Comparison of ENCODE assay signal across 9 mouse cellular contexts in genomic region chr3:117869324-117869715, GRCm38 (mm10). TPM values are rescaled to one million over a fixed set of nuclear protein-coding genes. Genes with fewer than 3 reads are reported as not detected.
DNase-seq lines count a peak whose midpoint lies in the region; ATAC-seq lines count a peak whose summit lies in the region.
"Had no signal": no experiment of that assay in that cellular context is flagged by ENCODE, and none has a peak within 500 bp of the region (broad histone marks: within the 10 kb centered on the region; RNA-seq: fewer than 3 reads in every experiment).

No protein-coding gene starts in this region.

- no peaks in the 10 kb centered on the region for H3K9me3 ChIP-seq in hindbrain, embryonic 13.5 days

- H3K9ac ChIP-seq in hindbrain, embryonic 13.5 days: peak overlapping the region; percentile 76

- peak overlapping the region; percentile 71 for H3K4me2 ChIP-seq in hindbrain, embryonic 13.5 days

- 0 out of 2 replicates have a peak overlapping the region, but pooled peaks have one; percentile 58 for H3K27ac ChIP-seq in hindbrain, embryonic 13.5 days

- peak overlapping the region; percentile 59 for H3K4me3 ChIP-seq in hindbrain, embryonic 13.5 days

- H3K4me1 ChIP-seq in hindbrain, embryonic 13.5 days (replicated peaks): no peaks in the 10 kb centered on the region

- H3K27me3 ChIP-seq in hindbrain, embryonic 13.5 days: no peaks in the 10 kb centered on the region
- H3K27me3 ChIP-seq: CH12.LX had no signal

- no peak for ATAC-seq in hindbrain, embryonic 13.5 days (ENCODE audit: low FRiP score)

- no peaks in the 10 kb centered on the region for H3K36me3 ChIP-seq in hindbrain, embryonic 13.5 days

- 29% methylated on average over 2 of the region's 2 CpGs for WGBS in hindbrain, embryonic 13.5 days

- DNase-seq in embryo, embryonic 11 days: peak; percentile 20
- no peak for DNase-seq in embryo, embryonic 10 days (ENCODE audit: low spot score)
- peak; percentile 57 for DNase-seq in NIH3T3 (ENCODE audit: low read depth)
- peak; percentile 4 for DNase-seq in lung, postnatal 10 days
- no peak for DNase-seq in natural killer cell, adult 2 months (ENCODE audit: low spot score in 2 of 2)
- no peak for DNase-seq in thymus, postnatal 0 days (ENCODE audit: low spot score)
- no peak for DNase-seq in spleen, postnatal 10 days (ENCODE audit: low spot score in 2 of 2)

RNA-seq across cellular contexts. Expression of gene Snx7, which starts 0.6 kb away (rescaled TPM):
- polyA plus RNA-seq in hindbrain, embryonic 13.5 days (2015; fragmentation: Nextera tagmentation; extraction: Ambion mirVana): 10.1 and 10.7 TPM in 2 replicates
- polyA plus RNA-seq in thymus, postnatal 0 days (2015; fragmentation: Nextera tagmentation; extraction: Ambion mirVana): 7.8 and 8.3 TPM in 2 replicates

Comparison
In these comparisons a context has a peak if more than half of its experiments do, and no peak if none do; other contexts are left out.
1. DNase-seq: peak in embryo, embryonic 11 days (single experiment), NIH3T3 (single experiment) and lung, postnatal 10 days (single experiment); none in embryo, embryonic 10 days (single experiment), natural killer cell, adult 2 months (0 of 2), thymus, postnatal 0 days (single experiment) and spleen, postnatal 10 days (0 of 2).